Mouse (Mus musculus): ENCODE measurements around the gene Slc27a2. TPM values are rescaled to one million over a fixed set of nuclear protein-coding genes. Genes with fewer than 3 reads are reported as not detected.

Gene Slc27a2
- total RNA-seq, 2 experiments from 2014 or later = 0.10 to 3.5 TPM

DNA sequence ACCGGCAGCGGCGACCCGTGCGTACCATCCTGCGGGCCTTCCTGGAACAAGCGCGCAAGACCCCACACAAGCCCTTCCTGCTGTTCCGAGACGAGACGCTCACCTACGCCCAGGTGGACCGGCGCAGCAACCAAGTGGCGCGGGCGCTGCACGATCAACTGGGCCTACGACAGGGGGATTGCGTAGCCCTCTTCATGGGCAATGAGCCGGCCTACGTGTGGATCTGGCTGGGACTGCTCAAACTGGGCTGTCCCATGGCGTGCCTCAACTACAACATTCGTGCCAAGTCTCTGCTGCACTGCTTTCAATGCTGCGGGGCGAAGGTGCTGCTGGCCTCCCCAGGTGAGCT, 1.1 kb downstream of the Slc27a2 start:
- DNase-seq = no peak

- no peak for DNase-seq
Measured at GRCm38 (mm10) chr2:126555533-126555932, 3.3 kb downstream of the Slc27a2 start.

DNA sequence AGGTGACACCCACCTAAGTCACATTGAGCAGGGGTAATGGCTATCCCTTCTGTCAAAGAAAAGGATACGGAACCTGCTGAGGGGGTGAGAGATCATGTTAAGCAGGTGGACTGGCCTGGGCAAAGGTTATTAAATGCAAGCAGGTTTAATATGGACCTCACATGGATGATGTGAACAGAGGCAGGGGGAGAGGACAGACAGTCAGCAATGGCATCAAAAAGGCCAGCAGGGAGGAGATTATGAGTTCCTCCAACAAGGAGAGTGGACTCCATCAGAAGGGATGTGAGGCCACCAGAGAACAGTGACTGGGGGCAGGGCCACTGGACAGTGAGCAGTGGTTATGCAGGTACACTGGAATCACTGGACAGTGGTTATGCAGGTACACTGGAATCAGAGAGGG, 7.9 kb downstream of the Slc27a2 start:
- no peak for DNase-seq

- peak; percentile 39 for DNase-seq
Measured at GRCm38 (mm10) chr2:126563411-126564105, 11.4 kb downstream of the Slc27a2 start.

GRCm38 (mm10) chr2:126572163-126572562, 20.0 kb downstream of the Slc27a2 start:
- no peak for DNase-seq

- DNase-seq = no peak
Measured at GRCm38 (mm10) chr2:126572747-126573146, 20.5 kb downstream of the Slc27a2 start.

DNA sequence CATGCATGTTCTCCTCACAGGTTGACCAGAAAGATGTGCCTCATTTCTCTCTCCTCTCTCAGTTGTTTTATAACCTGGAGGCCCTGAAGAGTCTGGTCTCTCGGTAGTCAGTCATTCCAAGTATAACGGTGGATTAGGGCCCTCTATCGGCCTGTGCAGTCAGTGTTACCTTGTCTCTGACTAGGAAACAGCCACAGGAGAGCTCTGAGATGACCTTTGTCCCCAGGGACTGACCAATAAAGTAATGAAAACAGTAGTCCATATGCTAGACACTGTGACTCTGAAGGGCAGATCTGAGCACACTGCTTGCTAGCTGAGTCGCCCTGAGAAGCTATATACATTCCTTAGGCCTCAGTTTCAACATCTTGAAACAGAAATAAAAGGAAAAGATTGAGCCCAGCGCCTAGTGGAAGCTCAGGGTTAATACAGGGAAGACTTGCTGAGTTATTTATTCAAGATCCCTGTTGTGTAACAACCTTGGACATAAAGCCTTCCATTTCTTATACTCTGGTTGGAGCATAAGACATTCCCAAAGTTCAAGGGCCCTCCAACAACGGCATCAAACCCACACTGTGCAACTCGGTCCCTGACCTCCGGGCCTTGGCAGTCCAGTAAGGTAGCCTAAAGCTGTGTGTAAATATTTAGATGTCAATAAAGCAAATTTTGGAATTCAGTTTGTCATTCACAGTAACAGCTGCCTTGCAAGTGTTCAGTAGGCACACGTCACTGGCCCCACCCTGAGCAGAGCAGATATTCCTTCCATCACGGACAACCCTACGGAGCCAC, 23.4 kb downstream of the Slc27a2 start:
- DNase-seq = no peak

- DNase-seq = no peak
Measured at GRCm38 (mm10) chr2:126577362-126577761, 25.2 kb downstream of the Slc27a2 start.

DNA sequence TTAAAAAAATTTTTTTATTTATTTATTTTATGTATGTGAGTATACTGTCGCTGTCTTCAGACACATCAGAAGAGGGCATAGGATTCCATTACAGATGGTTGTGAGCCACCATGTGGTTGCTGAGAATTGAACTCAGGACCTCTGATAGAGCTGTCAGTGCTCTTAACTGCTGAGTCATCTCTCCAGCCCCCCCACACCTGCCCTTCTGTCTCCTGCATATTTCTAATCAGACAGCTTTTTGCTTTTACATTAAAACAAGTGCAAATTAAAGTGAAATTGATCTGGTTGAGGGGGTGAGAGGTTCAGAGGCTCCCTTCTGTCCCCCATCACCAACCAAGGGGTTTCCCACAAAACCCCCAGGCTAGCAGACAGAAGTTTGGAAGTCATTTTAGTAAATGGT, 27.1 kb downstream of the Slc27a2 start:
- no peak for DNase-seq

DNA sequence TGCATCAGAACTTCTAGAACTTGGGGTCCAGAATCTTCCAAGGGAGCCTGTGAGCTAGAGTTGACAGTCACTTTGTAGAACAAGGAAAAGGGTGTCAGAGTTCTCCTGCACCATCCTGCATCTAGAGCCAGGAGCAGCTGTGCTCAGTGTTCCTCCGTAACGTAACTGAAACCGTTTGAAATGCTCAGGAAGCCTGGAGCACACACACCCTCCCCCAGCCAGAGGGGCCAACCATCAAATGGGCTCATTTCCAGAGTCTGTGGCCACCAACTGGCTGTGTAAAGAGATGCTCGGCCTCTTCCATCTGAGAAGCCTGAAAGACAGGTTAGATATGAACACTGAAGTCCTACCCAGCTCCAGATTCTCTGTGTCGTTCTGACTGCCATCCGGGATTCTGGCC, 31.8 kb downstream of the Slc27a2 start:
- no peak for DNase-seq

DNA sequence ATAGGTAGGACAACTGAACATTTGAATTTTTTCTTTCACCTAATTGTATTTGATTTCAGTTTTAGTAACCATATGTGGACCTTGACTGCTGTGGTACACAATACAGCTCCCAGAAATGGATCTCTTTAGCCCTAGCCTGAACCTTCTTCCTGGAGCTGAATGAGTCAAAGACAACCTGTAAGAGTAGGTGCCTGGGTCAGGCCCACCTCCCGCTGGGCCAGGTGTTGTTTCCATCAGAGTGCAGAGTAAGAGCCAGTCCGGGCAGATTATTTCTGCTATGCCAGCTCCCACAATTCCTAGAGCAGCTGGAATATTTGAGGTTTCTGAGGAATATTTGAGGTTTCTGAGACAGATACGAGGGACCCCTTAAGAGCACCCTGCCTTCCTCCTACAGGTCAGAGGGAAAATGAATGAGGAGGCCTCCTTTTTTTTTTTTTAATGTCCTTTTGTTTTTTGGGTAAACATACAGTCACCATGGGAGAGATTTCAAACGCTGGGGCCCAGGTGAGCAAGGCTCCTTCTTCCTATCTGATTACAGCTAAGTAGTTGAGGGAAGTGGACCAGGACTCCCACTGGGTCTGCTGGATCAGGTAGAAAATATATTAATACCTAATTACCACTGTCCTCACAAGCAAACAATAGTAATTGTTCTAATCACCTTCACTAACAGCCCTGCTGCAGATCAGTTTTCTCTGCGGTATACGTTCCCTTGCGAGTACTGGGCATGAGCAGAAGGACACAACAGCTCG, 32.6 kb downstream of the Slc27a2 start:
- no peak for DNase-seq

DNA sequence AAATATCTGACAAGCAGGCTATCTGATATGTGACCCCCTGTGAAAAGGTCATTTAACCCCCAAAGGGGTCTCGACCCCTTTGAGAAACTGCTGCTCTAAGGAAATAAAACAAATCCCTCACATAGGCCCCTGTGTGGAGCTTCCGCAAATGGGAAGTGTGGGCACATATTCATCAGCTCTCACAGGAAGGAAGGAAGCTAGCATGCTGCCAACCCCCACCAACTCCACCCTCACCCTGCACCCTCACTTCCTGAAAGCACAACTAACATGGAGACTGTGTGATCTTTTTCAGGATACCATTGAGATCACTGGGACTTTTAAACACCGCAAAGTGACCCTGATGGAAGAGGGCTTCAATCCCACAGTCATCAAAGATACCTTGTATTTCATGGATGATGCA, 35.3 kb downstream of the Slc27a2 start:
- no peak for DNase-seq

GRCm38 (mm10) chr2:126591304-126591703, 39.1 kb downstream of the Slc27a2 start:
- no peak for DNase-seq

DNA sequence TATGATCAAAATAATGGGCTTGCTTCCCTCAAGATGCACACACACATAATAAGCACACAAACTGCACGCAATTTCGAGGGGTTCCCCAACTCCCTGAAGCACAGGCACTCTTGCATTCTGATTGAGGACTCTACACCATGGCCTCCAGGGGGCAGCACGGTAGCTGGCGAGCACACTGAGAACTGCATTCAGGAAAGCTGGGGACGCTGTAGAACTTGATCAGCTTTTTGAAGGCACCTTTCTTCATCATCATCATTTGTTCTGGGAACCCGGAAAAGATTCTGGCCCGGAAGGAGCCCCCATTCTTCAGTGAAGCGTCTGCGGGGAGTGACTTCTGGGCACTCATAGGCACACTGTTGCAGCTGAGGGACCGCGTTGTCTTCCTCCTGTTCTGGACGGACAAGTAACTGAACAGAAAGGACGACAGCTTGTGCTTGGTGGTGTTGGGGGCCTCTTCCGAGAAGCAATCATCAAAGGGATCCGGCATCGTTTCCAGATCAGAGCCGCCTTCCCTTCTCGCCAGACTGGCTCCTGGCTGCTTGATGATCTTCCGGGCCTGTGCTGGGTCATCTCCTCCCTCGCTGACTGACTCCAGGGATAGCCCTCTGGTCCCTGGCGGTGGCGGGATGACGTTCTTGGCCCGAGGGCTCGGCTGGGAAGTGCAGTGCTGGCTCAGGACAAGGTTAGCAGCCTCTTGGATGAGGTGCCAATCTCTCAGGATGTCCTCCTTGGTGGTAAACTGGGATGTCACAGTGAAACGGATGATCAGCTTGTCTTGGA, 41.8 kb downstream of the Slc27a2 start:
- DNase-seq = peak; percentile 64 to 86

- DNase-seq = no peak
Measured at GRCm38 (mm10) chr2:126596347-126597072, 44.3 kb downstream of the Slc27a2 start.

GRCm38 (mm10) chr2:126597279-126598241, 45.4 kb downstream of the Slc27a2 start:
- DNase-seq = peak in 1 of 2 experiments; percentile 35

GRCm38 (mm10) chr2:126598359-126598758, 46.2 kb downstream of the Slc27a2 start:
- DNase-seq = no peak

DNA sequence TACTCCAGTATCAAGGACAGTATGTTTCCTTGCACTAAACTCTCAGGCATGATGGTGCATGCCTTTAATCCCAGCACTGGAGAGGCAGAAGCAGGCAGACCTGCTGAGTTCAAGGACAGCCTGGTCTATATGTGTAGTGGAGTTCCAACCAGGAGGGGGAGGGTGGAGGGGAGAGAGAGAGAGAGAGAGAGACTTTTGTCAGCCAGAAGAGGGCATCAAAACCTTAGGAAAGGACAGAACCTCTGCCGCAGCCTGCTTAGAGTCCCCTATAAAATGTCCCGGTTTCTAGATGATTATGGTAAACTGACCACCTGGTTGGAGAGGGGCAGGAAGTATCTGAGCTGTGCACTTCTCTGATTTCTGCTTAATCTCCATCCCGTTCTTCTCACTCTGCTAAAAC, 46.8 kb downstream of the Slc27a2 start:
- peak in 1 of 2 experiments; percentile 23 for DNase-seq

DNA sequence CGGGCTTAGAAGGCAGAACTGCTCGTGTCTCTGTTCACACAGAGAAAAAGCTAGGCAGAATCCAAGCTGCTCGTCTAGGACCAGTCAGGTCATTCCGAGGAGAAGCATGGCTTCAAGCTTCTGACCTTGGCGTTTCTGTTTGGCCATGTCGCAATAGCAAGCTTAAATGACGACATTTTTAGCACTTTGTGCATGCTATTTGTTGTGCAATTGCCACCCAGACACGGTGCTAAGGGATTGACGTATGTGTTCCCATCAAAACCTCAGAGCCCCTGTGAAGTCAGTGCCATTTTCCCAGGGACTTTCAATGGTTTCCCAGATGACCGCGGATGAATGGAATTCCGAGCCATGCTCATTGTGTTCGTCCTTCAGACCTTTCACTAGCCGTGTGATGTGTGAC, 48.3 kb downstream of the Slc27a2 start:
- DNase-seq = no peak

- DNase-seq = no peak
Measured at GRCm38 (mm10) chr2:126601918-126602600, 49.9 kb downstream of the Slc27a2 start.

Measured in heart, adult 18-20 months (tissue).